Mouse (Mus musculus) hindbrain, embryonic 13.5 days (tissue): ENCODE measurements around the gene Olfr556. TPM values are rescaled to one million over a fixed set of nuclear protein-coding genes. Genes with fewer than 3 reads are reported as not detected.
A peak's percentile ranks its signal among the peaks of the same experiment; 100 is the strongest.
"Not testable (repeated sequence)": the region's sequence is repeated elsewhere in the genome, so short reads cannot be mapped to it uniquely, and the experiment has no call there.

Source experiments
- ATAC-seq: fragments of 200-750 bp; cut with Nextera tagmentation; 2 replicates; pipeline ENCODE4 v1.8.0; 2017; ENCODE audit warnings: moderate TSS enrichment; ENCODE audit not compliant: low FRiP score
- H3K27ac ChIP-seq: fragments of 300-500 bp; sonication (generic); 2 replicates; pipeline ENCODE4 v1.5.1; 2015; ENCODE audit warnings: inconsistent platforms, mild to moderate bottlenecking, moderate library complexity
- H3K27me3 ChIP-seq: fragments of 300-500 bp; sonication (generic); 2 replicates; pipeline ENCODE4 v1.6.1; 2015; ENCODE audit warnings: mild to moderate bottlenecking, inconsistent platforms
- H3K36me3 ChIP-seq: fragments of 300-500 bp; sonication (generic); 2 replicates; pipeline ENCODE4 v1.6.1; 2015; ENCODE audit warnings: mild to moderate bottlenecking, inconsistent platforms
- H3K4me1 ChIP-seq: fragments of 300-500 bp; sonication (generic); replicated peaks from 2 replicates; pipeline ENCODE4 v1.6.1; 2015; ENCODE audit warnings: inconsistent platforms
- H3K4me2 ChIP-seq: fragments of 300-500 bp; sonication (generic); 2 replicates; pipeline ENCODE4 v1.6.1; 2015; ENCODE audit warnings: inconsistent platforms, mild to moderate bottlenecking, moderate library complexity
- H3K4me3 ChIP-seq: fragments of 300-500 bp; sonication (generic); 2 replicates; pipeline ENCODE4 v1.5.1; 2015; ENCODE audit warnings: mild to moderate bottlenecking, inconsistent platforms
- H3K9ac ChIP-seq: fragments of 300-500 bp; sonication (generic); 2 replicates; pipeline ENCODE4 v1.6.1; 2015; ENCODE audit warnings: mild to moderate bottlenecking, inconsistent platforms
- H3K9me3 ChIP-seq: fragments of 300-500 bp; sonication (generic); 2 replicates; pipeline ENCODE4 v1.6.1; 2016; ENCODE audit warnings: inconsistent platforms
- WGBS: fragments of 180-500 bp; shearing (Covaris S2); methylation state at CpG from one replicate; pipeline ENCODE4 v1.1.7; 2015; 5-methylcytosine and 5-hydroxymethylcytosine counted together
- polyA plus RNA-seq: library from polyadenylated mRNA; unstranded; fragments of >200 nt; fragmentation: Nextera tagmentation; extraction: Ambion mirVana; gene quantifications from 2 replicates; pipeline ENCODE4 v1.2.1, GENCODE M21; 2015

Gene Olfr556
- not detected in 2 replicates for polyA plus RNA-seq

DNA sequence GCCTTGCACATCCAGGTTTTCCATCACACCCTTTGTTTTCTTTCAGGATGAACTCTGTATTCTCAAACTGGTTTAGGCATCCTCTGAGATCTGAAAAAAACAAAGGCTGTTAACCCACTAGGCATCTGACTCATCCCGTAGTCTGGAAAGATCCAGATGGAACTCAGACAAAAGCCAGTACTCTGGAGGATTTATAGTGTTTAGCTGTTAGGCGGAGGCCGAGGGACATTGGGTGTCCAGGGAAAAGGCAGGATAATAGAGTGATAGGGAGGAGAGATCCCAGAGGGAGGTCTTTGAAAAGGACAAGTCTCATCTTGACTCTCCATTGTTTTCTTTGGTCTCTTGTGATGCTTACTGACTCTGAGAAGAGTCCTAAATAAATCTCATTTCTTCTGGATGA, at the start of gene Olfr556:
Gene Olfr556 (plus strand): TSS at position 301 of the 400 bp plus-strand sequence.
- no peak within 1 kb of the TSS for H3K27ac ChIP-seq
- 41% methylated on average over 3 of the region's 3 CpGs for WGBS
- no peak within 1 kb of the TSS for H3K4me2 ChIP-seq
- no peaks in the 10 kb centered on the region for H3K27me3 ChIP-seq
- no peak within 1 kb of the TSS for H3K9ac ChIP-seq
- H3K9me3 ChIP-seq = no peaks in the 10 kb centered on the region
- H3K36me3 ChIP-seq = no peaks in the 10 kb centered on the region
- no peak within 1 kb of the TSS for H3K4me3 ChIP-seq
- ATAC-seq = no peak
- no peaks in the 10 kb centered on the region for H3K4me1 ChIP-seq

DNA sequence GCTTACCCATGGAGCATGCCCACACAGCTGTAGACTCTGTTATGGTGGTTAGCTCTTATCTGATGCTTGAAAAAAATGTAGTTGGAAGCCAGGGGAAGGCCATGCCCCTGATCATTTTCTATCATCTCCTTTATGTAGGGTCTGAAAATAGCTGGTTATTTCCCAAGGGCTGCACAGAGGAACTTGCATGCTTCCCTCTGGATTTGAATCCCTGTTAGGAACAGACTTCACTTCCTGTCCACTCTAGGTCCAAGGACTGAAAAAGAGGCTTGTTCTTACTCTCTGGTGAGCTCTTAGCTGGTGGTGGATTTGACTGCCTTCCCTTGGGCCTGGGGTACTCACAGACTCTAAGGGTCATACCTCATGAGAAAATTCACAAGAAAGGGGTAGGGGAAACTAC, 46.6 kb upstream of the Olfr556 start, which contains the start of gene Olfr553:
Gene Olfr553 (minus strand): TSS at position 101 of the 400 bp plus-strand sequence.
- ATAC-seq = no peak
- H3K9ac ChIP-seq = no peak within 1 kb of the TSS
- H3K27me3 ChIP-seq = no peaks in the 10 kb centered on the region
- no peaks in the 10 kb centered on the region for H3K9me3 ChIP-seq
- no peak within 1 kb of the TSS for H3K27ac ChIP-seq
- H3K4me2 ChIP-seq = no peak within 1 kb of the TSS
- no peak within 1 kb of the TSS for H3K4me3 ChIP-seq
- no peaks in the 10 kb centered on the region for H3K4me1 ChIP-seq
- no peaks in the 10 kb centered on the region for H3K36me3 ChIP-seq

- Histone ChIP-seq H3K27me3 (no peaks in the 10 kb centered on the region), H3K4me3 (no peak overlapping the region), H3K9ac (no peak overlapping the region), H3K4me2 (no peak overlapping the region), H3K36me3 (no peaks in the 10 kb centered on the region), H3K9me3 (no peaks in the 10 kb centered on the region), H3K4me1 (no peaks in the 10 kb centered on the region), H3K27ac (no peak overlapping the region)
- 74% methylated on average over 5 of the region's 5 CpGs for WGBS
- no peak for ATAC-seq
Observed at GRCm38 (mm10) chr7:102619608-102620007, 45.1 kb upstream of the Olfr556 start.

DNA sequence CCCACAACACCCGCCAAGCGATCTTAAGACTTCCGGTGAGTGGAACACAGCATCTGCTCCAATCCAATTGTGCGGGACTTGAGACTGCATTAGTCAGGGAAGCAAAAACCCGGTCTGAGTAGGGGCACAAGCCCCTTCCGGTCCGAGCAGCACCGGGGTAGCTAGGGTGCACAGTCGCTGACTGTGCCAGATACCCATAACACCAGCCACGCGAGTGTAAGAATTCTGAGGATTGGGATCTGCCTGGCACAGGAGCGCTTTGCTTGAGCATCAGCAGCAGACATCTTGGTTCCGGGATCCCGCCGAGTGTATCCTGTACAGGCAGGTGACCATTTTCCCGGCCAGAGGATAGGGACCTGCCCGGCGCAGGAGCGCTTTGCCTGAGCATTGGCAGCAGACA, 44.3 kb upstream of the Olfr556 start:
- H3K27ac ChIP-seq, H3K4me2 ChIP-seq, H3K4me3 ChIP-seq, H3K9me3 ChIP-seq, H3K36me3 ChIP-seq, H3K9ac ChIP-seq, H3K27me3 ChIP-seq, H3K4me1 ChIP-seq, ATAC-seq: not testable (repeated sequence)
- 89% methylated on average over 19 of the region's 19 CpGs for WGBS

GRCm38 (mm10) chr7:102636665-102637064, 28.0 kb upstream of the Olfr556 start:
- ATAC-seq = no peak
- H3K4me1 ChIP-seq = no peaks in the 10 kb centered on the region
- no peak overlapping the region for H3K4me3 ChIP-seq
- 31% methylated on average over 3 of the region's 3 CpGs for WGBS
- no peak overlapping the region for H3K4me2 ChIP-seq
- no peak overlapping the region for H3K27ac ChIP-seq
- H3K36me3 ChIP-seq = no peaks in the 10 kb centered on the region
- H3K27me3 ChIP-seq = no peaks in the 10 kb centered on the region
- no peaks in the 10 kb centered on the region for H3K9me3 ChIP-seq
- no peak overlapping the region for H3K9ac ChIP-seq

DNA sequence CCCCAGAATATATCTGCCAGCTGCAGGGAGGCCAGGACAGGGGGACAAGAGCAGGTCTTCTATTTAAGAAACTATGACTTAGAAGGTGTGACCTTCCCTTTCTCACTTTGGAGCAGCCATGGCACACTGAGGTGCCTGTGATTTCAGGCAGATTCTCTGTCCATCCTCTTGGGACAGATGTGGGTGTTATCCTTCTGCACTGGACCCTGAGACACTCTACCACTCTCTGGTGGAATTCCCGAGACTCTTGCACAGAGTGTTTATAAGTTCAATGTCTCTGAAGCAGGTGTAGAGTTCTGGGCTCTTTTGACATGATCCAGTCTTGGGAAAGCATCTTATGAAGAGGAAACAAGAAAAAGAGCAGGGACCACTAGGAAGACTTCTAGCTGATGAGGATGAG, 26.6 kb upstream of the Olfr556 start, which contains the start of gene Olfr554:
Gene Olfr554 (plus strand): TSS at position 301 of the 400 bp plus-strand sequence.
- Histone ChIP-seq H3K36me3 (no peaks in the 10 kb centered on the region), H3K27me3 (no peaks in the 10 kb centered on the region), H3K9me3 (no peaks in the 10 kb centered on the region), H3K4me3 (no peak within 1 kb of the TSS), H3K9ac (no peak within 1 kb of the TSS), H3K27ac (no peak within 1 kb of the TSS), H3K4me1 (no peaks in the 10 kb centered on the region), H3K4me2 (no peak within 1 kb of the TSS)
- WGBS = 76% methylated on average over 1 of the region's 1 CpGs
- ATAC-seq = no peak

GRCm38 (mm10) chr7:102644945-102645344, 19.8 kb upstream of the Olfr556 start:
- 90% methylated on average over 4 of the region's 4 CpGs for WGBS

GRCm38 (mm10) chr7:102658523-102658922, 6.2 kb upstream of the Olfr556 start, which contains the start of gene Olfr555:
Gene Olfr555, plus strand, starts transcription at chr7:102658823.
- Histone ChIP-seq H3K9ac (no peak within 1 kb of the TSS), H3K4me2 (no peak within 1 kb of the TSS), H3K27me3 (no peaks in the 10 kb centered on the region), H3K4me1 (no peaks in the 10 kb centered on the region), H3K9me3 (no peaks in the 10 kb centered on the region), H3K36me3 (no peaks in the 10 kb centered on the region), H3K4me3 (no peak within 1 kb of the TSS), H3K27ac (no peak within 1 kb of the TSS)
- ATAC-seq = no peak
- WGBS = 85% methylated on average over 1 of the region's 1 CpGs

More at GRCm38 (mm10) chr7:102644945-102645344, 19.8 kb upstream of the Olfr556 start:
- not testable (repeated sequence) for H3K4me2 ChIP-seq, H3K9me3 ChIP-seq, H3K4me1 ChIP-seq, H3K27me3 ChIP-seq, H3K36me3 ChIP-seq, H3K4me3 ChIP-seq, H3K9ac ChIP-seq, ATAC-seq, H3K27ac ChIP-seq

DNA sequence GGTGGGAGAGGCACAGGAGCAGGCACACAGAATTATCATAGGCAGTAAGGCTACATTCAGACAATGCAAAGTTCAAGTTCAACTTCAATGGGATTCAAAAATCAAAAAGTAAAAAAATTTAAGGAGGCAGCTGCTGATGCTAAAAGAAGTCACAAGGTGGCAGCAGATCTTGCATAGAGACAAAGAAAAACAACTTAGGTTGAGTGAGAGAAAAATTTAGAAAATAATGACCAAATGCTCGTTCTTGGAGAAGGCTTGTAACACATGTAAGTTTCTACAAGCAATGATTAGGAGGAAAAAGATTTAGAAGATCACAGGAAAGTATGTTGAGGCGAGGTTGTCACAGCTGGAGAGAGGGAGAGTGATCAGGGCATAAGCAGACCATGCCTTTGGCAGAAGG, 679 bp downstream of the Olfr556 start:
- Histone ChIP-seq H3K36me3 (no peaks in the 10 kb centered on the region), H3K9ac (no peak overlapping the region), H3K4me2 (no peak overlapping the region), H3K27ac (no peak overlapping the region), H3K9me3 (no peaks in the 10 kb centered on the region), H3K4me1 (no peaks in the 10 kb centered on the region), H3K4me3 (no peak overlapping the region), H3K27me3 (no peaks in the 10 kb centered on the region)
- 51% methylated on average over 2 of the region's 2 CpGs for WGBS
- ATAC-seq = no peak

- Histone ChIP-seq H3K36me3 (peaks cover 4% of the 10 kb centered on the region; the same call in 1 of the 2 replicates), H3K4me3 (no peak overlapping the region), H3K9me3 (no peaks in the 10 kb centered on the region), H3K27me3 (no peaks in the 10 kb centered on the region), H3K4me1 (no peaks in the 10 kb centered on the region), H3K4me2 (no peak overlapping the region), H3K9ac (no peak overlapping the region), H3K27ac (no peak overlapping the region)
- 92% methylated on average over 2 of the region's 2 CpGs for WGBS
- ATAC-seq = no peak
Observed at GRCm38 (mm10) chr7:102676225-102676624, 11.5 kb downstream of the Olfr556 start.

DNA sequence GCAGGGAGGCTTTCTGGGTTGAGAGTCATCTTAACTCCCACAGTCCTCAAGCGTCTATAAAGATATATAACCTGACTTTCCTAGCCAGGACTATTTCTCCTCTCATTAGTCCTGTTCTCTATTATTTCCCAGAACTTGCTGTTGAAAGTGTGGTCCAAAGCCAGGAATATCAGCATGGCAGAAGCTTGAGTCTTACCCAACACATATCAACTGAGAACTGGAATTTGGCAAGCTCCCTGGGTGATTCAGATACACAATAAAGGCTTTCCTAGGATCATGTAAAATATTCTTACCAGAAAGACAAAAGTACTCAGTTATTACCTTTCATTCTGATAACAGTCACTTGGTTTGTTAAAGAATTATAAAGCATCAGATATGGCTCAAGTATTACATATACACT, 17.2 kb downstream of the Olfr556 start:
- Histone ChIP-seq H3K36me3 (peaks cover 4% of the 10 kb centered on the region; the same call in 1 of the 2 replicates), H3K9me3 (no peaks in the 10 kb centered on the region), H3K27ac (no peak overlapping the region), H3K4me2 (no peak overlapping the region), H3K27me3 (no peaks in the 10 kb centered on the region), H3K4me3 (no peak overlapping the region), H3K4me1 (no peaks in the 10 kb centered on the region), H3K9ac (no peak overlapping the region)
- WGBS = 97% methylated on average over 1 of the region's 1 CpGs
- ATAC-seq = no peak

- peak within 1 kb of the TSS; percentile 76 for H3K9ac ChIP-seq
- peak; percentile 99 for ATAC-seq
- WGBS = under 1% methylated on average over 40 of the region's 40 CpGs
Observed at GRCm38 (mm10) chr7:102686944-102687501, 22.3 kb downstream of the Olfr556 start, which contains the start of gene Trim68. Gene Trim68, minus strand, starts transcription at chr7:102687327.

More at GRCm38 (mm10) chr7:102686944-102687501, 22.3 kb downstream of the Olfr556 start, which contains the start of gene Trim68:
- peak within 1 kb of the TSS; percentile 73 for H3K4me2 ChIP-seq
- H3K4me3 ChIP-seq = peak within 1 kb of the TSS; percentile 64
- H3K27ac ChIP-seq = peak within 1 kb of the TSS; percentile 81
- H3K27me3 ChIP-seq = no peaks in the 10 kb centered on the region
- H3K4me1 ChIP-seq = 0 out of 2 replicates have a peak, but pooled peaks cover 4% of the 10 kb centered on the region
- H3K9me3 ChIP-seq = no peaks in the 10 kb centered on the region
- no peaks in the 10 kb centered on the region for H3K36me3 ChIP-seq
